In the genomic region with DNA sequence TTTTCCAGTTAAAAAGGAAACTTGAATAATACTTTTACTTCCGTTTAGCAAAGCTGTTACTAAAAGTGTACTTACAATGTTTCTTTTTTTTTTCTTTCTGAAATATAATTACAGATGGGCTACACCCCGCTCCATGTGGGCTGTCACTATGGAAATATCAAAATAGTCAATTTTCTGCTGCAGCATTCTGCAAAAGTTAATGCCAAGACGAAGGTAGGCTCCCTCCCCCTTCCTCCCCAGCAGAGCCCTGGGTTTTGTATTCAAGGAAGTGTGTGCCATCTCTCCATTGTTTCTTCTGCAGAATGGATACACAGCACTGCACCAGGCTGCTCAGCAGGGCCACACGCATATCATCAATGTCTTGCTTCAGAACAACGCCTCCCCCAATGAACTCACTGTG, we compare ENCODE assay signal across 28 mouse cellular contexts.
DNase-seq lines count a peak whose midpoint lies in the region; ATAC-seq lines count a peak whose summit lies in the region.
"Had no signal": no experiment of that assay in that cellular context is flagged by ENCODE, and none has a peak within 500 bp of the region (broad histone marks: within the 10 kb centered on the region; RNA-seq: fewer than 3 reads in every experiment).

No protein-coding gene starts in this region.

- no peak overlapping the region for H3K9ac ChIP-seq in heart, embryonic 12.5 days
- H3K9ac ChIP-seq: embryonic facial prominence, embryonic 13.5 days; forebrain, embryonic 12.5 days; hindbrain, embryonic 15.5 days; intestine, embryonic 15.5 days; stomach, embryonic 15.5 days had no signal

- no peak overlapping the region for H3K4me3 ChIP-seq in heart, embryonic 12.5 days
- H3K4me3 ChIP-seq: embryonic facial prominence, embryonic 13.5 days; erythroblast, embryonic 14.5 days; forebrain, embryonic 12.5 days; gastrocnemius, adult 2 months; heart, embryonic 10.5 days; hindbrain, embryonic 15.5 days; intestine, embryonic 15.5 days; midbrain, embryonic 10.5 days; stomach, embryonic 15.5 days had no signal

- H3K27ac ChIP-seq in heart, embryonic 12.5 days (ENCODE audit: poor library complexity, severe bottlenecking) = no peak overlapping the region
- H3K27ac ChIP-seq: embryonic facial prominence, embryonic 13.5 days; forebrain, embryonic 12.5 days; gastrocnemius, adult 2 months; heart, embryonic 10.5 days; hindbrain, embryonic 15.5 days; intestine, embryonic 15.5 days; midbrain, embryonic 10.5 days; stomach, embryonic 15.5 days had no signal

- 77% methylated on average over 5 of the region's 5 CpGs for WGBS in heart, embryonic 12.5 days

- peaks cover 68% of the 10 kb centered on the region for H3K36me3 ChIP-seq in heart, embryonic 12.5 days
- H3K36me3 ChIP-seq: G1E; intestine, embryonic 15.5 days; stomach, embryonic 15.5 days had no signal

- no peaks in the 10 kb centered on the region for H3K27me3 ChIP-seq in heart, embryonic 12.5 days (replicated peaks)
- H3K27me3 ChIP-seq: CH12.LX; embryonic facial prominence, embryonic 13.5 days; forebrain, embryonic 12.5 days; hindbrain, embryonic 15.5 days; intestine, embryonic 15.5 days; Patski; stomach, embryonic 15.5 days had no signal

- no peak overlapping the region for H3K4me2 ChIP-seq in heart, embryonic 12.5 days
- H3K4me2 ChIP-seq: embryonic facial prominence, embryonic 13.5 days; forebrain, embryonic 12.5 days; hindbrain, embryonic 15.5 days; intestine, embryonic 15.5 days; stomach, embryonic 15.5 days had no signal

- DNase-seq in heart, adult 11 months = peak; percentile 67
- peak; percentile 62 to 63 for DNase-seq in right cerebral cortex, adult 2 months (ENCODE audit: low spot score in 2 of 2)
- DNase-seq in right cerebral cortex, postnatal 14 days = no peak
- peak; percentile 32 to 36 for DNase-seq in layer of hippocampus, postnatal 36 days
- DNase-seq in lung, adult 18-20 months = no peak
- DNase-seq in ovary, postnatal 10 days (ENCODE audit: low spot score) = no peak
- DNase-seq: adrenal gland, postnatal 36 days; B cell, adult 2 months; cerebellum, adult 11 months; cerebellum, postnatal 14 days; gastrocnemius, adult 2 months; kidney, adult 8-10 months; kidney, postnatal 10 days; lung, postnatal 10 days; thymus, adult 18-20 months; thymus, postnatal 36 days had no signal

- 0 out of 2 replicates have a peak, but pooled peaks cover 3% of the 10 kb centered on the region for H3K4me1 ChIP-seq in heart, embryonic 12.5 days (replicated peaks)
- H3K4me1 ChIP-seq: embryonic facial prominence, embryonic 13.5 days; forebrain, embryonic 12.5 days; heart, embryonic 10.5 days; hindbrain, embryonic 15.5 days; intestine, embryonic 15.5 days; midbrain, embryonic 10.5 days; stomach, embryonic 15.5 days had no signal

- H3K9me3 ChIP-seq in heart, embryonic 12.5 days (replicated peaks) = no peaks in the 10 kb centered on the region
- H3K9me3 ChIP-seq: embryonic facial prominence, embryonic 13.5 days; forebrain, embryonic 12.5 days; heart, embryonic 10.5 days; hindbrain, embryonic 15.5 days; intestine, embryonic 15.5 days; midbrain, embryonic 10.5 days; stomach, embryonic 15.5 days had no signal

- ATAC-seq in heart, embryonic 12.5 days (ENCODE audit: insufficient number of reproducible peaks, low FRiP score) = no peak
- ATAC-seq: intestine, embryonic 15.5 days; Patski had no signal

Comparison
In these comparisons a context has a peak if more than half of its experiments do, and no peak if none do; other contexts are left out.
1. DNase-seq: peak in heart, adult 11 months (single experiment), right cerebral cortex, adult 2 months (2 of 2) and layer of hippocampus, postnatal 36 days (2 of 2); none in right cerebral cortex, postnatal 14 days (single experiment), lung, adult 18-20 months (0 of 2) and ovary, postnatal 10 days (single experiment).